Mouse (Mus musculus): Measurements from ENCODE around the gene Gstm6.

DNA sequence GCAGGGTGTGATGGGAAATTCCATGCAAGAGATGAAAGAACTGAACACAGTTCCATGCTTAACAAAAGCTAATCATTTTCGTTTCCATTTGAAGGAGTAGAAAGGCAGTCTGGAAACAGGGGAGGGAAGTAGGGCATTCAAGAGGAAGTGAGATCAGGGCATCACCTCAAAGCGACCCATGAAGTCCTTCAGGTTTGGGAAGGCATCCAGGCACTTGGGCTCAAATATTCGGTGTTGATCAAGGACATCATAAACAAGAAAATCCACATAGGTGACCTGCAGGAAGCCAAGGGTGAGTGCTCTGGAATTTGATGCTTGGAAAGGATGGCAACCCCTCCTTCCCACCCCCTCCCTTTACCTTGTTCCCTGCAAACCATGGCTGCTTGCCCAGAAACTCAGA, 40.2 kb upstream of the Gstm6 start:
- TF ChIP-seq POLR2A (IDR thresholded peaks at IDR 0.05; ENCODE audit: low read depth, low read length): no peak
- no peak for TF ChIP-seq CTCF (IDR thresholded peaks at IDR 0.05; ENCODE audit: extremely low read depth, insufficient read depth, insufficient read length, insufficient replicate concordance)

Measured in spleen, adult 2 months (tissue).